Mouse (Mus musculus) small intestine, adult 2 months (tissue): ENCODE data around the gene Hist1h2ab.

ENCODE experiments used
- CTCF ChIP-seq: fragments of 200-500 bp; IDR thresholded peaks from 2 replicates; pipeline ENCODE4 v1.5.1; 2012; ENCODE audit warnings: low read depth, mild to moderate bottlenecking, control low read depth, inconsistent platforms, low read length, moderate library complexity, mixed read lengths; ENCODE audit not compliant: insufficient replicate concordance, insufficient read length; ENCODE audit errors: extremely low read depth
- POLR2A ChIP-seq: fragments of 200-500 bp; IDR thresholded peaks from 2 replicates; pipeline ENCODE4 v1.6.1; 2012; ENCODE audit warnings: low read depth, mild to moderate bottlenecking, control low read depth, inconsistent platforms, low read length, moderate library complexity

DNA sequence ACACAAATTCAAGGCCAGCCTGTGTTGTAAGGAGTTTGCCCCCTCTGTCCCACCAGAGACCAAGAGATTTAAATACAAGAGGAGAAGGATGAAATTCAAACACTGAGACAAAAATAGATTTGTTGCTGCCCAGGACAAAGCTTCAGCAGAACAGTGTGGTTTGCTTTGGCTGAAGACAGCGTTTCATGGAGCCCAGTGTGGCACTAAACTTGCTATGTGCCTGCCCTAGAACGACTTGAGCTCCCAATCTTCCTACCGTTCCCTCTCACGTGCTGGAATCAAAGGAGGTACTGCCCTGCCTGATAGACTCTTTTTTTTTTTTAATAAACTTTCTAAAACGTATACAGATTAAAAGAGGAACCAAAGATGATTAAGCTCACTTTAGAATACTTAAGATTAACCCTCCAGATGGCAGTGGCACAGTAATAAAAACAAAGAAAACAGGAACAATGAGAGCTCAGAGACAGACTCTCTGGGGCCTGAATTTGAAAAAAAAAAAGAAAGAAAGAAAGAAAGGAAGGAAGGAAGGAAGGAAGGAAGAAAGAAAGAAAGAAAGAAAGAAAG is 18.0 kb downstream of the Hist1h2ab start:
- TF ChIP-seq CTCF (no peak), POLR2A (no peak)
